Mouse (Mus musculus) olfactory bulb, adult 2 months (tissue): ENCODE results near the gene Tgtp1.
"Not testable (repeated sequence)": the region's sequence is repeated elsewhere in the genome, so short reads cannot be mapped to it uniquely, and the experiment has no call there.

Experiments
- CTCF ChIP-seq: fragments of 200-500 bp; IDR thresholded peaks from 2 replicates; pipeline ENCODE4 v1.5.1; 2012; ENCODE audit warnings: low read depth, mild to moderate bottlenecking, low read length, moderate library complexity; ENCODE audit not compliant: insufficient read depth
- POLR2A ChIP-seq: fragments of 200-500 bp; IDR thresholded peaks from 2 replicates; pipeline ENCODE4 v1.6.1; 2012; ENCODE audit warnings: mild to moderate bottlenecking, low read depth, low read length, moderate library complexity; ENCODE audit not compliant: insufficient read depth

DNA sequence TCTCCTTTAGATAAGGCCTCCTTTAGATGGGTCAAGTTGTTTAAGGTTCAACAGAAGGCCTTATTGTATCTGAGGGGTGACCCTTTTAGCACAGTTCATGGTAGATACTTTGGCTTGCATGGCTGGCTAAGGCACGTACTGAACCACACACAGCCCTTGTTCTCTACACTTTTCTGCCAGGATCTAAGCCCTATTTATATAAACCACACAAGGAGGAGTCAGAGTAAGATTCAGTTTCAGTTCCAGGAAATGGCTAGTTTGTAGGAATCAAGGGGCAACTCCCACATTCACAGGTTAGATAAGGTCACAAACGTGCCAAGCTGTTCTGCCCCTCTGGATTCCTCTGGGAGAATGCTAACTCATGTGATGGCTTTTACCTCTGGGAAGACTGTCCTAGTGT, at the start of gene Tgtp1:
- not testable (repeated sequence) for TF ChIP-seq CTCF, POLR2A
